Mouse (Mus musculus) layer of hippocampus, adult 8-10 months (tissue): ENCODE measurements around the gene Mfsd4a. TPM values are rescaled to one million over a fixed set of nuclear protein-coding genes. Genes with fewer than 3 reads are reported as not detected.
A peak's percentile ranks its signal among the peaks of the same experiment; 100 is the strongest.

Source experiments
- DNase-seq, 2 experiments: peaks; one replicate each; pipeline ENCODE4 v3.0.0; 2022; ENCODE audit warnings: low spot score in 2 of 2
- total RNA-seq, 4 experiments: library from RNA; stranded (reverse); gene quantifications; 2 replicates each; pipeline ENCODE4 v1.2.4; 2022

Mfsd4a gene
- total RNA-seq, 4 experiments from 2014 or later: 64.6 to 84.2 (median 78.5) TPM

DNA sequence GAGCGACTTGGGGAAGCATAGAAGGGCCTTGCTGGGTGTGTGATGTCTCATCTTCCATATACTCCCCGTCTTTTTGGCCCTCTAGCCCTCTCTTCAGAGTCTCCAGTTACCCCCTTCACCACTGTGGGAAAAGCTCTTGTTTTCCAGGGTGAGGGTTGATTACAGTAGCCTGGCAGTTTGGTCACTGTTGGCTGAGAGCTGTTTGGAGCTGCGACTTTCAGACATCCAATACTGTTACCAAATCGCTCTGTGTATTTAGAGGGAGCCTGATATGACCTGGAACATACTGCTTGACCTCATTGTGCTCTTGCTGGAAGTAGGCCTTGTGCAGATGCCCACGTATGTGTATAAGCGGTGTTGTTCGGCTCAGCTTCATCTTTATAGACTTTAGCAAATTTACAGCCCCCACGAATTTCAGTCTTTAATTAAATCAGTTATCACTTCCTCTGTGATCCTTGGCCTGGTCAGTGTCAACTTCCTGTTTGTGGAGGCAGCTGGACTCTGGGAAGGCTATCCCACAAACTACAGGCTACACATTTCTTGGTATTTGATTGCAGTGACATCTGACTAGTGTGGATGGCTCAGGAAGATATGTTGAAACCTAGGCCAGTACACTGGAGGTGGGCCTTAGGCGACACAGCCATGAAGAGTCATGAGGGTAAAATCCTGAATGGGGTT is 77.6 kb downstream of the Mfsd4a start:
- DNase-seq: no peak

DNA sequence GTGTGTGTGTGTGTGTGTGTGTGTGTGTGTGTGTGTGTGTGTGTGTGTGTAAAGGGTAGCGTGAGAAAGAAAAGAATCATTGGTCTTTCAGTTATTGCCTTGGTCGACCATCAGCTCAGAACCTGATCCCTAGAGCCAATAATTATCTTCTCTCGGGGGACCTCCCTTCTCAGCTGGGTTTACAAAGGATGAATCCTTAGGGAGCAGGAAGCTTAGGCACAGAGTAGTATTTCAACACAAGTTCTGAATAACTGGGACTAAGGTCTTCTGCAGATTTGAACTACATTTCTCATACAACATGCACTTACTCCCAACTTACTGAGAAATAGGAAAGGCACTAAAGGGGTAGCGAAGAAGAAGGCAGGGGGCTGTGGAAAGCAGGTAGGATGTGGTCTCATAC is 78.4 kb downstream of the Mfsd4a start:
- no peak for DNase-seq

DNA sequence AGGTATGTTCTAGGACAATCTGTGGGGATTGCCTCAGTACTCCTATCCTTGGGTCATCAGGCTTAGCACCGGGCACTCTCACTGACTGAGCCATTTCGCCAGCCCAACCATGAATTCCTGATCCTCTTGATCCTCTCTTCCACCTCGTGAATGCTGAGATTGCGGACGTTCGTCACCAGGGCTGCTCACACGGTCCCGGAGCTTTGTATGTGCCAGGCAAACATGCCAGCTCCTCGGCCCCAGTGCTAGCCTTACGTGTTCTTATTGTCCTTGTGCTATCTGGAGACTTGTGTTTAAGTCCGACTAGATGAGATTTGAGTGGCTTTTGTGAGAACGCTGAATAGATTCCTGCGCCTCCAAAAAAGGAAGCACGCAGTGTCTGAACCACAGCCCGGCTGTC is 80.4 kb downstream of the Mfsd4a start:
- DNase-seq: no peak

DNA sequence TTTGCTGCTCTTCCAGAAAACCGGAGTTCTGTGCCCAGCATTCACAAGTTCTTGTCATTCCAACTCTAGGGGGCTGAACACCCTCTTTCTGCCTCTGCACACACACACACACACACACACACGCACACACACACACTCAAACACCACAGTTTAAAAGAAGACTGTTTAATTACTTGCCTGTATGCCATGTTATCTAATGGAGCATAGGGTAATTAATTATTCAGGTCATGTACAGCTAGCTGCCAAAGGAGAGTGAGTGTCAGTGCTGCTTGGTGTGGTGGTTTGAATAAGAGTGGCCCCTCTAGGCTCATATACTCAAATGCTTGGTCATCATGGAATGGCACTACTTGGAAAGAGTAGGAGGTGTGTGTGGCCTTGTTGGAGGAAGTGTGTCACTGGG is 84.1 kb downstream of the Mfsd4a start:
- no peak for DNase-seq

DNA sequence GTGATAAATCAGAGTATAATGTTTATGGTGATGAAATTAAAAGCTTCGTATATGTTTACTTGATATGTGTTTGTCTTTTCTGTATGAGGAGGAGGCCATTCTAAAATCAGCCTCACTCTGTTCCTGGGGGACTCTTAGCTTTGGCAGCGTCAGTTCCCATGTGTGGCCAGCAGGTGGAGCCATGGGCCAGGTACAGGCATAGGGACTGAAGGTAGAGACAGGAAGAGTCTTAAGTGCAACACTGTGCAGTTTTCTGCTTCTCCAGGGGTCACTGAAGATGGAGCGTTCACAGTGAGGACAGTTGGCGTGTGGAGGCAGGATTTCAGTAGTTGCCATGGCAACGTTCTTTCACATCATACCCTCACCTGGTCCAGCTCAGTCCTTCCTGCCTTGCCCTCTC is 85.0 kb downstream of the Mfsd4a start:
- peak; percentile 40 to 76 for DNase-seq

DNA sequence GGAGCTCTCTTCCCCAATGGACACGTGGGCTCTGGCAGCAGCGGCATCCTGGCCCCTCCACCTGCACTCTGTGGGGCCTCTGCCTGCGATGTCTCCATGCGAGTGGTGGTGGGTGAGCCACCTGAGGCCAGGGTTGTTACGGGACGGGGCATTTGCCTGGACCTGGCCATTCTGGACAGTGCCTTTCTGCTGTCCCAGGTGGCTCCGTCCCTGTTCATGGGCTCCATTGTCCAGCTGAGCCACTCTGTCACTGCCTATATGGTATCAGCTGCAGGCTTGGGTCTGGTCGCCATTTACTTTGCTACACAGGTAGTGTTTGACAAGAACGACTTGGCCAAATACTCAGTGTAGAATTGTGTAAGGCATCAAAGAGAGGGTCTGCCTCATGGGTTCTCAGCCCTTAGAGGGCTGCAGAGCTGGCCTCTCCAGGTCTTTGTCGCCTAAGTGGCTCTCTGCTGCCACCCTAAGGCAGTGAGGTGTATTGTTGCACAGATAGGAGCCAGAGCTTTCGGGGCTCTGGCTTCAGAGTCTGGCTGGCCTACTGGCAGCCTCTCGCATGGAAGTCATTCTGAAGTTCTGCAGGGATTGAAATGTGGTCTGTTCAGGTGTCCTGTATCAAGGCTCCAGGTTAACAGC is 86.4 kb downstream of the Mfsd4a start:
- DNase-seq: peak; percentile 23 to 73

DNA sequence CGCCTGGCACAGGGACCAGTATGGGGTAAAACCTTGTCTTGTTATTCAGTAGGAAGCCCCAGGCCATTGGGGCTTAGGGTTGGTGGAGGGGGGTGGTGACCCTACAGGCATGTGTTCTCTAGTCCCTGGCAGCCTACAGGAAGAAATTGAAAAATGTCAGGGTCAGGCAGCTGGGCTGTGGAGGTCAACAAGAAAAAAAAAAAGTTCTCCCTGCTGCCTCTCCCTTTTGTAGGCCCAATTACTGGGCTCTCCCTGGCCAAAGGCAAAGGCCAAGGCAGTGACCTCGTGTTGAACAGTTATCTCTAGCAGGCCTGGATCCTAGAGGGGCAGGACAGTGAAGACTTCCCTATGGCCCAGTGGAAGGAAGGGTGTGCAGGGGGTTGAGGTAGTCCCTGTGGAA is 87.4 kb downstream of the Mfsd4a start:
- no peak for DNase-seq

DNA sequence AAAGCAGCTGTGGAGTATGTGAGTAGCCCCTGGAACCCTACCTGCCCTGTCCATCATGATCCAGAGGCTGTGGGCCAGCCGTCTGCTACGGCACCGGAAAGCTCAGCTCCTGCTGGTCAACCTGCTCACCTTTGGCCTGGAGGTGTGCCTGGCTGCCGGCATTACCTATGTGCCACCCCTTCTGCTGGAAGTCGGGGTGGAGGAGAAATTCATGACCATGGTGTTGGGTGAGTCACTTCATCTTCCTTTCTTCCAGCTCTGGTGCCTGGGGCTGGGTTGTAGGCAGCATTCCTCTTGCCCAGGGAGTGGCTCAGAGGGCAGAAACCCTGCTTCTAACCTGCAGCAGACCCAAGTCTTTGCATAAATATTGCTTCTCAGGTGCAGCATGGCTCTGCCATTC is 91.0 kb downstream of the Mfsd4a start:
- DNase-seq: no peak

DNA sequence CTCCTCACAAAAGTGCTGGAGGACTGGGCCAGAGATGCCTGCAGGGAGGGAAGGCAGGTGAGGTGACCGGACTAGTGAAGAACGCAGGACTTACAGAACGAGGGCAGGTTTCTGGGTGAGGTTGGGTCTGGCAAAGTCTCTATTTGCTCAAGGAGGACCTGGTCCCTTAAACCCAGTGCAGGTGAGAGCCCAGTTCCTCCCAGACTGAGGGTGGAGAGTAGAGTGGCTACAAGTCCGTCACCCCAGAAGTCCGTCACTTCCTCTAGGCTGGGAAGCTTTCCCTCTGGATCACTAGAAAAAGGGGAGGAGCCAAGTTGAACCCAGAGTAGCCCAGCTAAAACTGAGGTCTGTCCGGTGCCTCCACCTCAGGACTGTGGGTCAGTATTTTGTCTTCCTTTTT is 93.9 kb downstream of the Mfsd4a start:
- DNase-seq: no peak

Other genes starting within 250 kb of the Mfsd4a start
- 10 to 100 TPM; 66.7 to 71.1 (median 68.5) TPM for gene Slc41a1, start 240.6 kb downstream of the Mfsd4a start, total RNA-seq
- 10 to 100 TPM in 2 of 4 experiments, 1 to 10 TPM in 2; 5.9 to 11.1 (median 9.3) TPM for gene Rab29, start 200.8 kb downstream of the Mfsd4a start, total RNA-seq
- 100 to 1,000 TPM; 151 to 160 (median 159) TPM for gene Nucks1, start 157.5 kb downstream of the Mfsd4a start, total RNA-seq
- gene Slc45a3, start 105.1 kb downstream of the Mfsd4a start, total RNA-seq: under 1 TPM; 0.63 to 0.75 (median 0.70) TPM
- 10 to 100 TPM; 51.2 to 62.8 (median 58.9) TPM for gene Elk4, start 60.5 kb downstream of the Mfsd4a start, total RNA-seq
- 10 to 100 TPM; 25.8 to 30.9 (median 27.6) TPM for gene Cdk18, start 71.6 kb upstream of the Mfsd4a start, total RNA-seq
- gene Lemd1, start 123.4 kb upstream of the Mfsd4a start, total RNA-seq: 1 to 10 TPM in 2 of 4 experiments, under 1 TPM in 2; 0.30 to 1.3 (median 0.83) TPM
- gene AC124108.1, start 123.4 kb upstream of the Mfsd4a start, total RNA-seq: under 1 TPM; 0.69 to 0.92 (median 0.77) TPM
- not detected for gene Gm10188, start 161.7 kb upstream of the Mfsd4a start, total RNA-seq
- 1 to 10 TPM; 5.1 to 6.2 (median 5.7) TPM for gene Klhdc8a, start 230.6 kb upstream of the Mfsd4a start, total RNA-seq
- 1 to 10 TPM; 1.2 to 2.0 (median 1.9) TPM for gene Nuak2, start 248.1 kb upstream of the Mfsd4a start, total RNA-seq